Mouse (Mus musculus) midbrain, embryonic 15.5 days (tissue): Measurements from ENCODE around the gene Mras. TPM values are rescaled to one million over a fixed set of nuclear protein-coding genes. Genes with fewer than 3 reads are reported as not detected.

ENCODE experiments used
- ATAC-seq: fragments of 200-750 bp; cut with Nextera tagmentation; replicated peaks from 2 replicates; pipeline ENCODE4 v1.8.0; 2017; ENCODE audit warnings: moderate TSS enrichment
- H3K27ac ChIP-seq: fragments of 300-500 bp; sonication (generic); 2 replicates; pipeline ENCODE4 v1.5.1; 2015; ENCODE audit warnings: mild to moderate bottlenecking, inconsistent platforms
- H3K27me3 ChIP-seq: fragments of 300-500 bp; sonication (generic); replicated peaks from 2 replicates; pipeline ENCODE4 v1.6.1; 2015; ENCODE audit warnings: inconsistent platforms
- H3K36me3 ChIP-seq: fragments of 300-500 bp; sonication (generic); replicated peaks from 2 replicates; pipeline ENCODE4 v1.6.1; 2015; ENCODE audit warnings: inconsistent platforms
- H3K4me1 ChIP-seq: fragments of 300-500 bp; sonication (generic); 2 replicates; pipeline ENCODE4 v1.6.1; 2015; ENCODE audit warnings: inconsistent platforms
- H3K4me2 ChIP-seq: fragments of 300-500 bp; sonication (generic); 2 replicates; pipeline ENCODE4 v1.6.1; 2015; ENCODE audit warnings: inconsistent platforms, mild to moderate bottlenecking, moderate library complexity
- H3K4me3 ChIP-seq: fragments of 300-500 bp; sonication (generic); 2 replicates; pipeline ENCODE4 v1.5.1; 2015; ENCODE audit warnings: mild to moderate bottlenecking, inconsistent platforms
- H3K9ac ChIP-seq: fragments of 300-500 bp; sonication (generic); 2 replicates; pipeline ENCODE4 v1.6.1; 2015; ENCODE audit warnings: mild to moderate bottlenecking, inconsistent platforms
- H3K9me3 ChIP-seq: fragments of 300-500 bp; sonication (generic); 2 replicates; pipeline ENCODE4 v1.6.1; 2016; ENCODE audit warnings: inconsistent platforms
- WGBS: fragments of 180-500 bp; shearing (Covaris S2); methylation state at CpG from one replicate; pipeline ENCODE4 v1.1.7; 2015; ENCODE audit warnings: mixed read lengths; 5-methylcytosine and 5-hydroxymethylcytosine counted together
- polyA plus RNA-seq: library from polyadenylated mRNA; unstranded; fragments of >200 nt; fragmentation: Nextera tagmentation; extraction: Ambion mirVana; gene quantifications from 2 replicates; pipeline ENCODE4 v1.2.1, GENCODE M21; 2015

Gene Mras
- polyA plus RNA-seq, 1 experiment from 2014 or later: 64.3 TPM

DNA sequence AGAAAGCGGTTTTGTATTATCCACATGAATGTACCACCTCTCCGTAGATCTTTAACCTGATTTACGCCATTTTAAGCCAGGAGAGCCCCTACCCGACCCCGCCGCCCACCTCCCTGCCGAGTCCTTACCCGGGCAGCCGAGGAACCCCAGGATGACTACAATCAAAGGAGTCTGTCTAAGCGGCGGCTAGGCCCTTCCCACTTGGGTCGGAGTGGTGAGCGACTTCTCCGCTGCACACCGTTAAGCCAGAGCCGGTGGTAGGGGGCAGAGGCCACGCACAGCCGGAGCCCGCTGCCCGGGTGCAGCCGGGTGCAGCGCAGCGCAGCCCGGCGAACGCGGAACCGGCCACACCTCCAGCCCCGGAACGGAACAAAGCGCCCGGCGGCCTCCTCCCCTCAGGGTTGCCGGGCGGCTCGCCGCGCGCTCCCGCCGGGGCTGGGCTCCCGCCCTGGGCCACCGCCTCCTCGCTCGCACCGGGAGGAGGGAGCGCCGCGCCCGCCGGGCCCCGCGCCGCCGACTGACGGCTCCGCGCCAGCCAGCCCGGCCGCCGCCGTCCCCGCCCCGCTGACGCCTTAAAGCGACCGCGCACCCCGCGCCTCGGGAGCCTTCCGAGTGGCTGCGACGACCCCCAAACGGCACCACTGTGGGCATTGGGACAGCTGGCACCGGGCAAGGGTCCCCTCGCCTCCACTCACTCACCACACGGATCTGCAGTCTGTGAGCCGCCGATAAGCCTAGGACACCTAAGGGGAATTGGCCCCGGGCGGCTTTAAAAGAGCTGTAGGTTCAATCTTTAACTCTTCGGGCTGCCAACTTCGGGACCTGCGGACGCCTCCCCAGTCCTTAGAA is 775 bp downstream of the Mras start:
- Histone ChIP-seq H3K27me3 (peaks cover 8% of the 10 kb centered on the region; the same call in 1 of the 2 replicates), H3K36me3 (no peaks in the 10 kb centered on the region), H3K4me1 (peaks cover 35% of the 10 kb centered on the region), H3K4me3 (peak overlapping the region; percentile 79), H3K9me3 (no peaks in the 10 kb centered on the region), H3K9ac (peak overlapping the region; percentile 94), H3K27ac (peak overlapping the region; percentile 91), H3K4me2 (peak overlapping the region; percentile 73)
- WGBS: under 1% methylated on average over 66 of the region's 86 CpGs
- peak; percentile 80 for ATAC-seq

DNA sequence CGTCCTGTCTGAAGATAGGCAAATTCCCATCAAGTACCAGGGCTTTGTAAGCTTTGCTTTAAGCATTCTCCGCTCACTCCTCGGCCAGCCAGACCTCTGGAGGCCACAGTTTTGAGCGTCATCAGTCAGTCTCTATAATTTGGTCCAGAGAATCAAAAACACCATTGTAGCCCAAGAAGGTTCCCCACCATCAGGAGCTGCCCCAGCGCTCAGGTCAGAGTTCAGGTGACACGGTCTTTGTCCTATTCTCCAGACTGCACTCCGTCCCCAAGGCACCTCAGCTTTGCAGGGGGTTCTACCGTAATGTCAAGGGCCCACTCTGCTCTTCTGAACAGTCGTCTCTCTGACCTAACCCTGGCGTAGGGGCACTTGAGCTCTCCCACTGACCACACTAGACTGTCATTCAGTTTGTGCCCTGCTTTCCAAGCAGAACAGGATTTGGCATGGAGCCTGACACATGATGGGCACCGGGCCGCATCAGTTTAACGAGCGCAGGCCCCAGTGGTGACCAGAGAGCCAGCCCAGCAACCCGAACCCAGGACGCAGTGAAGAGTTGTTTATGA is 1.5 kb downstream of the Mras start:
- 8% methylated on average over 16 of the region's 16 CpGs for WGBS
- H3K9me3 ChIP-seq: no peaks in the 10 kb centered on the region
- H3K27ac ChIP-seq: peak overlapping the region; percentile 91
- H3K9ac ChIP-seq: peak overlapping the region; percentile 94
- peak overlapping the region; percentile 79 for H3K4me3 ChIP-seq
- H3K36me3 ChIP-seq: no peaks in the 10 kb centered on the region
- peaks cover 8% of the 10 kb centered on the region; the same call in 1 of the 2 replicates for H3K27me3 ChIP-seq
- H3K4me1 ChIP-seq: peaks cover 35% of the 10 kb centered on the region
- peak overlapping the region; percentile 73 for H3K4me2 ChIP-seq
- peak; percentile 61 for ATAC-seq

DNA sequence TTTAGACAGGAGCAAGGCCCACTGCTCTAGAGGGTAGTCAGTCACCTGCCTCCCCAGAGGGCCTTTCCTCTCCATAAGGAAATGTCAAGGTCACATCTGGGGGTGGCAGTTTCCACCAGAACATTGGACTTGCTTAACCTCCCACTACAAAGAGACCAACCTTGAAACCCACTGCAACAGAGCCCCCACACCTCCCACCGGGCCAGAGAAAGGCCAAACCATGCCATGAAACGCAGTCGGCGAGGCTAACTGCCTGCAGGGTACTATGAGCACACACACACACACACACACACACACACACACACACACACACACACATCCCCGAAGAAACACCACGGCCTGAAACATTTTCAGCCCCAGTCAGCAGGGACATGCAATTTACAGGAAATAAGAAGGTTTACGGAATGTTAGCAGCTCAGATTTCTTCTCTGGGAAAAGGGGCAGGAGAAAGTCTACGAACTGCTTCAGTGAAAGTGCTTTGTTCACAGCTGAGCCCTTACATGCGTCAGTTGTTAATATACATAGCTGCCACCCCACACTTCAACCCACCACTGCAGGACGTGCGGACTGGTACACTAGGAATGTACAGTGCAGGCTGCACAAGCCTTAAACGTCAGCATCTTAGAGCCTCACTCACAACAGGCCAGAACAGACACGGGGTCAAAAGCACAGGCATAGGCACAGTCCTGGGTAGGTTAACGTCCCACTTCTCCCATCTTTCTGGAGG is 2.1 kb downstream of the Mras start:
- peak overlapping the region; percentile 94 for H3K9ac ChIP-seq
- peaks cover 35% of the 10 kb centered on the region for H3K4me1 ChIP-seq
- peak; percentile 65 for ATAC-seq

DNA sequence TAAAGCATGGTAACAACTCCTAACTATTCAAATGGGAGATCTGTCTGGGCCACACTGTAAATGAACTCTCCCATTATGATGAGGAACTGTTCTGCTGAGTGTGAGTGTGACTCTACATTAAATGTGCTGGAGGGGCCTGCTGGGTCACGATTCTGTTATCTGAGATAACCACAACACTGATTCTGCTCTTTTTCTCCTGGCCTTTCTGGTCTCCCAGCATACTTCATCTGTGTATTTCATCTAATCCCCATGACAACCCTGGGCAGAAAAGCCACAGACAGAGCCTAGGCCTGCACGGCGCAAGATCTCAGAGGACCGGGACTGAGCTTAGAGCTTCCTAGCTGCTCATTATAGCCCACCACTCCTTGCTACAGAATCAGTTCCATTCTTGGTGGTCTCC is 4.7 kb downstream of the Mras start:
- ATAC-seq: no peak
- Histone ChIP-seq H3K4me2 (no peak overlapping the region), H3K36me3 (no peaks in the 10 kb centered on the region), H3K4me3 (no peak overlapping the region), H3K9me3 (no peaks in the 10 kb centered on the region), H3K9ac (no peak overlapping the region), H3K27ac (no peak overlapping the region), H3K4me1 (peaks cover 35% of the 10 kb centered on the region), H3K27me3 (no peaks in the 10 kb centered on the region)
- WGBS: 82% methylated on average over 4 of the region's 4 CpGs

More for the DNA sequence above, 2.1 kb downstream of the Mras start:
- Histone ChIP-seq H3K4me3 (peak overlapping the region; percentile 79), H3K27ac (peak overlapping the region; percentile 91), H3K4me2 (peak overlapping the region; percentile 73), H3K9me3 (no peaks in the 10 kb centered on the region), H3K36me3 (no peaks in the 10 kb centered on the region), H3K27me3 (peaks cover 8% of the 10 kb centered on the region; the same call in 1 of the 2 replicates)
- 14% methylated on average over 14 of the region's 14 CpGs for WGBS

DNA sequence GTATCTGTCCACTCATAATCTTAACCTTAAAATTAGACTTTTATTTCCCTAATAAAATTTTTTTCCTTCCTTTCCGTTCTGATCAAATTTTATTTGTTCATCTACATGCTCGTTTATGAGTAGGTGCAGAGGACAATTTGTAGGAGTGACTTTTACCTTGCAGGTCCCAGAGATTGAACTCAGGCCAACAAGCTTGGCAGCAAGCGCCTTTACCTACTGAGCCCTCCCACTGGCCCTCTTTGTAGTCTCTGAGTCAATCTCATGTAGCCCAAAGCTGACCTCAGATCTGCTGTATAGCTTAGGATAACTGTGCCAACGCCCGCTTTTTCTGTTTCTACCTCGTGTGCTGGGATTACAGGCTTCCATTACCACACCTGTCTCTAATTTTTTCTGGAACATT is 5.2 kb downstream of the Mras start:
- H3K36me3 ChIP-seq: no peaks in the 10 kb centered on the region
- no peak overlapping the region for H3K27ac ChIP-seq
- H3K4me1 ChIP-seq: peaks cover 31% of the 10 kb centered on the region
- H3K9ac ChIP-seq: no peak overlapping the region
- no peaks in the 10 kb centered on the region for H3K27me3 ChIP-seq
- no peak overlapping the region for H3K4me3 ChIP-seq
- H3K4me2 ChIP-seq: no peak overlapping the region
- no peak for ATAC-seq
- 88% methylated on average over 6 of the region's 6 CpGs for WGBS
- H3K9me3 ChIP-seq: no peaks in the 10 kb centered on the region

DNA sequence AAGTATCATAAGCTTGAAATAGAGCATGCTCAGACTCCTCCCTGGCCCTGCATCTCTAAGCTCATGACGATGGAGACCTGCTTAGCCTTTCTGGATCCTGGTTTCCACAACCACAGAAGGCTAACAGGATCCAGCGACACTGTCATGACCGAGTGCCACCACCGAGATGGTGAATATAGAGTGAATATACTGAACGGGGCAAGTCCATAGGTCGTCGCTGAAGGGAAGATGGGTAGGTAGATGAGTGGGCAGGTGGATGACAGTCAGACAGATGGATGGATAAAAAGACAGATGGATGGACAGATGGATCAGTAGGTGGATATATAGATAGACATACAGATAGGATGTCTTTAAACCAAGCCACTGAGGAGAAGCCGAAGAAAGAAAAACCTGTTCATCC is 5.8 kb downstream of the Mras start:
- Histone ChIP-seq H3K4me3 (no peak overlapping the region), H3K9ac (no peak overlapping the region), H3K4me2 (no peak overlapping the region), H3K4me1 (peaks cover 28% of the 10 kb centered on the region), H3K27ac (no peak overlapping the region), H3K27me3 (no peaks in the 10 kb centered on the region), H3K36me3 (no peaks in the 10 kb centered on the region), H3K9me3 (no peaks in the 10 kb centered on the region)
- 94% methylated on average over 8 of the region's 8 CpGs for WGBS
- ATAC-seq: no peak

DNA sequence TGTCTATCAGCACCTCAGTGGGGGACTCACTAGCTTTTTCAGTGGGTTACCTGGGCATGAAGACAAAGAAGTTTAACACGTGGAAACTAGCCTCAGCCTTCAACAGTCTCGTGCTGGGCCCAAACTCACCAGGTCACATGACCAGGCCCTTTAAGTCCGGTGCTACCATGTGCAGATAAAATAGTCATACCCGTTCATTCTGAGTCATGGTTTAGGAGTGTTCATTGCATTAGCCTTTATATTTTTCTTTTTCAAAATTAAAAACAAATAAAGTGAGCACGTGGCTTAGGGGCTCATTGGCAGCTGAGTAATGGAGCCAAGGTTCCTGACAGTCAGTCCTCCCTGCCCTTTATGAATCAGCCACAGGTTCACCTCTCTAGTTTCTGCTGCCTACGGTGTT is 6.4 kb downstream of the Mras start:
- 86% methylated on average over 6 of the region's 6 CpGs for WGBS
- no peak for ATAC-seq
- no peaks in the 10 kb centered on the region for H3K36me3 ChIP-seq
- H3K9ac ChIP-seq: no peak overlapping the region
- no peaks in the 10 kb centered on the region for H3K9me3 ChIP-seq
- H3K27me3 ChIP-seq: no peaks in the 10 kb centered on the region
- no peak overlapping the region for H3K27ac ChIP-seq
- no peak overlapping the region for H3K4me3 ChIP-seq
- H3K4me2 ChIP-seq: no peak overlapping the region
- H3K4me1 ChIP-seq: peaks cover 31% of the 10 kb centered on the region

DNA sequence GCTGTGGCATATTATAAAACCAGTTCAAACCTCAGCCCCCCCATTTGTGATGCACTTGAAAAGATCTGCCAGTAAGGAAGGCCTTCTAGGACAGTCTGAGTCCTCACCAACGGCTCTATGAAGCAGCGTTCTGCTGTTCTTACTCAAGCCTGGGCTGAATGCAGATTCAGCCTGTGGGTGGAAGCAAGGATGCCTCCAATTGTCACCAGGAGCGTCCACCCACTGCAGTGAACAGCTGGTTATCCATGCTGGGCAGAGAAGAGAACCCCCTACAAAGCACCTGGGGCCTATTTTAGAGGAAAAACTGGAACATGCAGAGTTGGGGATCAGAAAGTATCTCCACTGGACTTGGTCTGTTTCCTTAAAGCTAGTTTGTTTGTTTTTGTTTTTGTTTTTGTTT is 7.3 kb downstream of the Mras start:
- Histone ChIP-seq H3K9ac (no peak overlapping the region), H3K4me2 (no peak overlapping the region), H3K4me1 (peaks cover 29% of the 10 kb centered on the region), H3K36me3 (no peaks in the 10 kb centered on the region), H3K4me3 (no peak overlapping the region), H3K27ac (no peak overlapping the region), H3K27me3 (no peaks in the 10 kb centered on the region), H3K9me3 (no peaks in the 10 kb centered on the region)
- ATAC-seq: no peak
- WGBS: 88% methylated on average over 3 of the region's 3 CpGs

DNA sequence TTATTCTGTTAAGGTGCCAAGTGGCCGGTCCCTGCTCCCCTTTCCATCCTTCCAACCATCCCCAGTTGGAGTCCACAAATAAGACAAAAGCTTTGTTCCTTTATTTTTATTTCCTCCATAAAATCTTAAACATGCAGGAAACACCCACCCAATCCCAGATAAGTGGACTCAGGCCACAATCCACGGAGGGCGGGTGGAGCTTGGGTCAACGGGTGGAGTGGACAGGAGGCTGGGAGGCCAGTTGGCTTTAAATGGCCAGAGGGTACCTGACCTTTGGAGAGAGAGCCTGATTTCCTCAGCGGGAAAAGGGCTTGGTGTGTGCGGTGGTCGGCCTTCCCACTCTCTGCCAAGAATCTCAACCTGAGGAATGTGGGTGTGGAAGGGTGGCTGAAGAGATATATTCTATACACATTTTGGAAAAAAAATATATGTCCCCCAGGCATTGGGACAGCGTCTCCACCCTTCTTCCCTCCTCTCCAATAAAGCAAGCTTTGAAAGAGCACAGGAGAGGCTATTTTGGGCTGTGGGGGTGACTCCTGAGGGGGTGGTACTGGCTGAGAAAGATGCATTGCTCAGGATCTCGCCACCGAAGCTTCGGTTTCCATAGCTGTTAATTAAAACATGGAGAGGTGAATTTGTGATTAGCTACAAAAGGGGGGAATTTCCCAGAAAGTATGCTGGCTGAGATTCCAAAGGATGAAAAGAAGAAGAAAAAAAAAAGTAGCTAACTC is 8.4 kb downstream of the Mras start:
- Histone ChIP-seq H3K4me3 (no peak overlapping the region), H3K9ac (no peak overlapping the region), H3K27me3 (no peaks in the 10 kb centered on the region), H3K9me3 (no peaks in the 10 kb centered on the region), H3K4me2 (no peak overlapping the region), H3K4me1 (peaks cover 23% of the 10 kb centered on the region), H3K27ac (no peak overlapping the region), H3K36me3 (no peaks in the 10 kb centered on the region)
- 83% methylated on average over 11 of the region's 11 CpGs for WGBS
- no peak for ATAC-seq

DNA sequence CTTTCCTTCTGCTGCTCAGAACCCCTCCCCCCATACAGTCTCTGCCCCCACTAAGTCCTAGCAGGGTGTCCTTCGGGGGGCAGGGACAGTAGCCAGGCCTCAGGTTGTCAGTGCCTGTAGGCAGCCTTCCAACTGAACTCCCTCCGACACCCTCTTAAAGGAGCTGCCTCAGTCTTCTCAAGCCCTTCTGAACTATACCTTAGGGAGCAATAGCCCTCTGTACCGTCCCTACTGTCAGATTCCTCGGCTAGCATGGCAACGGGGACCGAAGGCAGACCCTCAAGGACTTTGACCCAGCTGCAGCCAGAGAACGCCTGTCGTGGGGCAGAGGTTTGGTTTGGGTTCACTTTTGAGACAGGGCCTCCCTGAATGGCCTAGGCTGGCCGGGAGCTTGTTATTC is 11.9 kb downstream of the Mras start:
- no peak overlapping the region for H3K9ac ChIP-seq
- H3K4me1 ChIP-seq: peaks cover 18% of the 10 kb centered on the region; the same call in 1 of the 2 replicates
- no peaks in the 10 kb centered on the region for H3K9me3 ChIP-seq
- no peaks in the 10 kb centered on the region for H3K36me3 ChIP-seq
- H3K4me3 ChIP-seq: no peak overlapping the region
- WGBS: 73% methylated on average over 9 of the region's 9 CpGs
- ATAC-seq: no peak
- H3K27me3 ChIP-seq: no peaks in the 10 kb centered on the region
- no peak overlapping the region for H3K27ac ChIP-seq
- H3K4me2 ChIP-seq: no peak overlapping the region

DNA sequence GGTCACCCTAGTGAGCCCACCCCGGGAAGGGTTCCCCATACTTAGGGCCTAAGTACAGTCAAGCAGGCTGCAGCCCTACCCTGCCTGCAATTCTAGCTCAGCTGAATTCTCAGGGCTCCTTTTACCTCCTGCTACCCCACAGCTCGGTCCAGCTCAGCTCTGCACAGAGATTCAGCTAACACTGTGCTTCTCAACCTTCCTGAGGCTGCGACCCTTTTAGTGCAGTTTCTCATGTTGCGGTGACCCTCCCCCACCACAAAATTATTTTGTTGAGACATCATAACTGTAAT is 12.7 kb downstream of the Mras start:
- no peaks in the 10 kb centered on the region for H3K36me3 ChIP-seq
- H3K27me3 ChIP-seq: no peaks in the 10 kb centered on the region
- no peak overlapping the region for H3K9ac ChIP-seq
- no peak overlapping the region for H3K4me3 ChIP-seq
- no peak overlapping the region for H3K27ac ChIP-seq
- no peak for ATAC-seq
- H3K4me2 ChIP-seq: no peak overlapping the region
- 77% methylated on average over 4 of the region's 4 CpGs for WGBS
- H3K4me1 ChIP-seq: peaks cover 21% of the 10 kb centered on the region; the same call in 1 of the 2 replicates
- no peaks in the 10 kb centered on the region for H3K9me3 ChIP-seq
